Mouse (Mus musculus) liver, embryonic 14.5 days (tissue): Measurements from ENCODE around the gene Gm2042.
"Not testable (repeated sequence)": the region's sequence is repeated elsewhere in the genome, so short reads cannot be mapped to it uniquely, and the experiment has no call there.

Experiments used
- CTCF ChIP-seq: IDR thresholded peaks from 2 replicates; pipeline ENCODE4 v1.5.1; 2016; ENCODE audit warnings: antibody characterized with exemption, low read depth, control low read depth
- EP300 ChIP-seq: IDR thresholded peaks from 2 replicates; pipeline ENCODE4 v1.6.1; 2016; ENCODE audit warnings: antibody characterized with exemption, low read depth

- not testable (repeated sequence) for TF ChIP-seq CTCF, EP300
Measured at GRCm38 (mm10) chr12:87953780-87954179, at the start of gene Gm2042.
